Mouse (Mus musculus) CH12.LX (cell line): ENCODE measurements around the gene Fnbp1. TPM values are rescaled to one million over a fixed set of nuclear protein-coding genes. Genes with fewer than 3 reads are reported as not detected.

Experiments used
- DNase-seq: peaks from one replicate; pipeline ENCODE4 v3.0.0-alpha.2; 2013; ENCODE audit errors: extremely low read depth
- H3K27ac ChIP-seq: 2 replicates; pipeline ENCODE4 v1.5.1; 2012; ENCODE audit warnings: low read depth, mild to moderate bottlenecking, control low read depth, moderate library complexity; ENCODE audit not compliant: insufficient read depth
- H3K27me3 ChIP-seq: replicated peaks from 2 replicates; pipeline ENCODE3; 2012; ENCODE audit warnings: inconsistent platforms
- H3K36me3 ChIP-seq, 2 experiments: replicated peaks in 1 of 2; 2 replicates each; pipeline versions ENCODE3 to v1.6.1; 2012; ENCODE audit warnings: inconsistent platforms in 1 of 2, low read length in 1 of 2, mild to moderate bottlenecking in 1 of 2, mixed read lengths in 1 of 2, moderate library complexity in 1 of 2; ENCODE audit not compliant: control insufficient read depth in 1 of 2, insufficient read depth in 1 of 2
- H3K4me1 ChIP-seq, 2 experiments: 2 replicates each; pipeline ENCODE4 v1.6.1; 2012; ENCODE audit warnings: inconsistent platforms in 1 of 2, moderate library complexity in 1 of 2; ENCODE audit not compliant: insufficient read depth in 2 of 2, control insufficient read depth in 1 of 2
- H3K4me2 ChIP-seq: 2 replicates; pipeline ENCODE4 v1.6.1; 2012; ENCODE audit warnings: low read depth, mild to moderate bottlenecking, control low read depth; ENCODE audit not compliant: poor library complexity, insufficient read depth, severe bottlenecking
- H3K4me3 ChIP-seq, 3 experiments: fragments of 150-350 bp in 1 of 3; sonication (generic) in 1 of 3; replicated peaks in 1 of 3; 2 replicates each; pipeline versions ENCODE3 to v1.5.1; 2011 to 2012; ENCODE audit warnings: low read depth in 2 of 3, low read length in 2 of 3, mild to moderate bottlenecking in 2 of 3, moderate library complexity in 2 of 3, control low read depth in 1 of 3, improper control_type of control experiment in 1 of 3, inconsistent platforms in 1 of 3, mixed read lengths in 1 of 3; ENCODE audit not compliant: poor library complexity in 1 of 3
- H3K79me2 ChIP-seq: replicated peaks from 2 replicates; pipeline ENCODE4 v1.6.1; 2012; ENCODE audit warnings: mild to moderate bottlenecking, moderate library complexity; ENCODE audit not compliant: control insufficient read depth, poor library complexity, insufficient read depth, severe bottlenecking; ENCODE audit errors: extremely low read depth
- H3K9ac ChIP-seq: 2 replicates; pipeline ENCODE4 v1.6.1; 2012; ENCODE audit warnings: low read depth, mild to moderate bottlenecking, control low read depth, moderate library complexity; ENCODE audit not compliant: insufficient read depth
- H3K9me3 ChIP-seq: replicated peaks from 2 replicates; pipeline ENCODE3; 2012; ENCODE audit warnings: low read length, inconsistent platforms, mixed read lengths
- BHLHE40 ChIP-seq: IDR thresholded peaks from 2 replicates; pipeline ENCODE4 v1.6.1; 2011; ENCODE audit warnings: mild to moderate bottlenecking, low read depth, low read length, improper control_type of control experiment
- CHD2 ChIP-seq: IDR thresholded peaks from 2 replicates; pipeline ENCODE4 v1.6.1; 2011; ENCODE audit warnings: low read length, improper control_type of control experiment
- CTCF ChIP-seq, 2 experiments: IDR thresholded peaks in 1 of 2; conservative IDR thresholded peaks in 1 of 2; 2 replicates each; pipeline ENCODE4 v1.5.1; 2011 to 2012; ENCODE audit warnings: low read depth in 2 of 2, low read length in 2 of 2, improper control_type of control experiment in 1 of 2, inconsistent platforms in 1 of 2, mild to moderate bottlenecking in 1 of 2, moderate library complexity in 1 of 2
- E2F4 ChIP-seq: IDR thresholded peaks from 2 replicates; pipeline ENCODE4 v1.6.1; 2011; ENCODE audit warnings: low read depth, low read length, improper control_type of control experiment; ENCODE audit not compliant: insufficient replicate concordance
- ELF1 ChIP-seq: IDR thresholded peaks from 2 replicates; pipeline ENCODE4 v1.6.1; 2014; ENCODE audit warnings: low read depth, mild to moderate bottlenecking, inconsistent platforms, low read length, improper control_type of control experiment
- EP300 ChIP-seq: IDR thresholded peaks from 2 replicates; pipeline ENCODE4 v1.6.1; 2011; ENCODE audit warnings: low read length, improper control_type of control experiment
- JUN ChIP-seq: IDR thresholded peaks from 2 replicates; pipeline ENCODE4 v1.6.1; 2011; ENCODE audit warnings: low read depth, mild to moderate bottlenecking, low read length, improper control_type of control experiment, moderate library complexity; ENCODE audit not compliant: insufficient read depth
- MAX ChIP-seq: IDR thresholded peaks from 2 replicates; pipeline ENCODE4 v1.6.1; 2011; ENCODE audit warnings: low read length, improper control_type of control experiment
- MAZ ChIP-seq: IDR thresholded peaks from 2 replicates; pipeline ENCODE4 v1.6.1; 2012; ENCODE audit warnings: low read depth, mild to moderate bottlenecking, inconsistent platforms, low read length, improper control_type of control experiment, moderate library complexity
- MXI1 ChIP-seq: IDR thresholded peaks from 2 replicates; pipeline ENCODE4 v1.6.1; 2011; ENCODE audit warnings: mild to moderate bottlenecking, low read depth, low read length, improper control_type of control experiment
- MYC ChIP-seq: IDR thresholded peaks from 2 replicates; pipeline ENCODE4 v1.6.1; 2011; ENCODE audit warnings: low read depth, mild to moderate bottlenecking, improper control_type of control experiment, low read length
- NELFE ChIP-seq: IDR thresholded peaks from 2 replicates; pipeline ENCODE4 v1.6.1; 2011; ENCODE audit warnings: low read depth, low read length, improper control_type of control experiment
- POLR2A ChIP-seq: IDR thresholded peaks from 2 replicates; pipeline ENCODE4 v1.6.1; 2011; ENCODE audit warnings: low read depth, mild to moderate bottlenecking, improper control_type of control experiment, low read length
- POLR2AphosphoS2 ChIP-seq: IDR thresholded peaks from 2 replicates; pipeline ENCODE4 v1.6.1; 2011; ENCODE audit warnings: low read depth, low read length, improper control_type of control experiment
- RAD21 ChIP-seq: IDR thresholded peaks from 2 replicates; pipeline ENCODE4 v1.6.1; 2011; ENCODE audit warnings: low read depth, mild to moderate bottlenecking, low read length, improper control_type of control experiment, moderate library complexity
- SIN3A ChIP-seq: IDR thresholded peaks from 2 replicates; pipeline ENCODE4 v1.6.1; 2012; ENCODE audit warnings: low read length, improper control_type of control experiment, inconsistent platforms
- SMC3 ChIP-seq: IDR thresholded peaks from 2 replicates; pipeline ENCODE4 v1.6.1; 2011; ENCODE audit warnings: low read depth, low read length, improper control_type of control experiment
- TCF12 ChIP-seq: IDR thresholded peaks from 2 replicates; pipeline ENCODE4 v1.6.1; 2014; ENCODE audit warnings: low read depth, mild to moderate bottlenecking, inconsistent platforms, low read length, improper control_type of control experiment
- UBTF ChIP-seq: IDR thresholded peaks from 2 replicates; pipeline ENCODE4 v1.6.1; 2012; ENCODE audit warnings: low read depth, mild to moderate bottlenecking, inconsistent platforms, low read length, improper control_type of control experiment, moderate library complexity
- USF1 ChIP-seq: IDR thresholded peaks from 2 replicates; pipeline ENCODE4 v1.6.1; 2014; ENCODE audit warnings: low read depth, mild to moderate bottlenecking, inconsistent platforms, low read length, improper control_type of control experiment
- USF2 ChIP-seq: conservative IDR thresholded peaks from 2 replicates; pipeline ENCODE4 v1.6.1; 2011; ENCODE audit warnings: low read depth, low read length, improper control_type of control experiment
- ZC3H11A ChIP-seq: IDR thresholded peaks from 2 replicates; pipeline ENCODE4 v1.6.1; 2012; ENCODE audit warnings: low read depth, mild to moderate bottlenecking, inconsistent platforms, low read length, improper control_type of control experiment
- ZMIZ1 ChIP-seq: IDR thresholded peaks from 2 replicates; pipeline ENCODE4 v1.6.1; 2012; ENCODE audit warnings: low read depth, mild to moderate bottlenecking, inconsistent platforms, low read length, improper control_type of control experiment
- dilution Hi-C: fragments of 300-500 bp; cut with MboI; formaldehyde crosslinking; loops from 2 replicates; pipeline ENCODE4 v1.14.3; 2020; ENCODE audit warnings: low sequenced_read_pairs; ENCODE audit not compliant: extremely low pct_unique_long_range_greater_than_20kb, extremely low pct_ligation_motif_present
- in situ Hi-C: fragments of 300-500 bp; cut with MboI; formaldehyde crosslinking; loops from 3 replicates; pipeline ENCODE4 v1.14.3; 2019; ENCODE audit warnings: low sequenced_read_pairs, low pct_ligation_motif_present, low pct_unique_long_range_greater_than_20kb, mixed read lengths
- polyA plus RNA-seq: library from polyadenylated mRNA; unstranded; fragments of >175 nt; gene quantifications from 2 replicates; pipeline ENCODE4 v1.2.1, GENCODE M21; 2012; ENCODE audit warnings: low read depth; ENCODE audit not compliant: insufficient read length
- total RNA-seq, 2 experiments: library from RNA; depleted of rRNA; stranded (reverse); fragments of 300-350 nt in 1 of 2; fragments of >200 nt in 1 of 2; gene quantifications; 2 replicates each; pipeline ENCODE4 v1.2.3; 2012 to 2014

Fnbp1 gene
- total and polyA plus RNA-seq, 3 experiments: 29.6 to 133 (median 50.5) TPM

DNA sequence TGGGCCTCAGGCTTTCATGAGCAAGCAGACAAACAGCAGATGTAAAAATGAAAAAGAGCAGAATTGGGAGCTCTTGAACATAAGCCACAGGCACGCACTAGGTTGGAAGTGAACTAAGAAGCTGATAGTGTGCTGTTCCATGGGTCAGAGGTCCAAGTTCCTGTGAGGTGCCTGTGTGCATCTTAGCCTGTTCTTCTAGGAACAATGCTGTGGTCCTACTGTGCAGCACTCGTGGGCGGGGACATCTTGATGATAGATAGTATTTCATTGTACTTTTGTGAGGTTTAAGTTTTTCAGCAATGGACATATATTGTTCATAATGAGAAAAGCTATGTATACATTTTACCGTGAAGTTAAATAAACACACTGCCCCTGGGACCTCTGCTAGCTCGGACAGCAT lies 134.6 kb downstream of the Fnbp1 start:
- Histone ChIP-seq H3K4me3 (no peak overlapping the region), H3K79me2 (no peaks in the 10 kb centered on the region), H3K27me3 (no peaks in the 10 kb centered on the region), H3K27ac (no peak overlapping the region), H3K36me3 (peaks cover 68 to 93% of the 10 kb centered on the region in 2 experiments), H3K4me1 (peaks cover 7 to 26% of the 10 kb centered on the region in 2 experiments), H3K4me2 (no peak overlapping the region), H3K9ac (no peak overlapping the region), H3K9me3 (no peaks in the 10 kb centered on the region)
- in situ Hi-C loops (loop anchor here (25.0 kb wide), 1 partner anchor 280 kb away; no protein-coding TSS in a partner anchor), dilution Hi-C loops (no loop called here)
- no peak for TF ChIP-seq CTCF (conservative IDR thresholded peaks at IDR 0.05 in 1 of 2, IDR thresholded peaks at IDR 0.05 in 1 of 2; ENCODE audit: low read depth in 2 of 2, low read length in 2 of 2)
- TF ChIP-seq SMC3: no peak
- no peak for TF ChIP-seq RAD21
- no peak for TF ChIP-seq CHD2
- no peak for DNase-seq

DNA sequence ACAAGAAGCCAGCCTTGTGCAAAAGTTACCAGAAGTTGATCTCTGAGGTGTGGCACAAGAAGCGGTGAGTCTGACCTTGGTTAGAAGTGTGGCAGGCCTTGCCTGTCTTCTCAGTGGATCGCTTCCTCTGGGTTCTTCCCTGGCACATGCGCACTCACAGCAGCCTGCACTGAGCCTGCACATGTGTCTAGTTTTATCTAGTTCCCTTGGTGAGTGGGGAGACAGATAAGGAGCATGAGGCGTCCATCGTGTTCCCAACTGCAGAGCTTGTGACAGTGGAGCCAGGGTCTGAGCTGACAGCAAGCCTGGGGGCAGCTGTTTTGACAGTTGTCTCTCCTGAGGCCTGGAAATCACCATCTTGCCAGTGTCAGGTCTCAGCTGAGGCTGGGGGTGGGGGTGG lies 135.4 kb downstream of the Fnbp1 start:
- Histone ChIP-seq H3K4me2 (no peak overlapping the region), H3K4me3 (no peak overlapping the region), H3K9ac (no peak overlapping the region), H3K27me3 (no peaks in the 10 kb centered on the region), H3K4me1 (peaks cover 7 to 25% of the 10 kb centered on the region in 2 experiments), H3K9me3 (no peaks in the 10 kb centered on the region), H3K27ac (no peak overlapping the region), H3K79me2 (no peaks in the 10 kb centered on the region), H3K36me3 (peaks cover 67 to 93% of the 10 kb centered on the region in 2 experiments)
- in situ Hi-C loops (loop anchor here (25.0 kb wide), 1 partner anchor 281 kb away; no protein-coding TSS in a partner anchor), dilution Hi-C loops (no loop called here)
- TF ChIP-seq SIN3A (no peak), MXI1 (no peak), POLR2AphosphoS2 (no peak), ELF1 (no peak), POLR2A (no peak), TCF12 (no peak), MYC (no peak), UBTF (no peak), CHD2 (no peak), MAX (no peak), NELFE (no peak), ZMIZ1 (no peak)
- DNase-seq: no peak

GRCm38 (mm10) chr2:31005453-31005852 lies 136.4 kb downstream of the Fnbp1 start:
- peaks cover 57 to 85% of the 10 kb centered on the region in 2 experiments for H3K36me3 ChIP-seq
- no peak overlapping the region for H3K4me2 ChIP-seq
- no peak overlapping the region for H3K4me3 ChIP-seq
- no peaks in the 10 kb centered on the region for H3K27me3 ChIP-seq
- dilution Hi-C loops (no loop called here), in situ Hi-C loops (loop anchor here (25.0 kb wide), 1 partner anchor 282 kb away; no protein-coding TSS in a partner anchor)
- no peak for TF ChIP-seq ZC3H11A
- TF ChIP-seq CTCF (conservative IDR thresholded peaks at IDR 0.05 in 1 of 2, IDR thresholded peaks at IDR 0.05 in 1 of 2; ENCODE audit: low read depth in 2 of 2, low read length in 2 of 2): no peak
- no peak for TF ChIP-seq POLR2AphosphoS2
- TF ChIP-seq MAZ: no peak
- no peak for TF ChIP-seq ELF1
- no peak for TF ChIP-seq TCF12
- no peak for TF ChIP-seq BHLHE40
- no peak for TF ChIP-seq MXI1
- no peak for TF ChIP-seq E2F4
- TF ChIP-seq EP300: no peak
- TF ChIP-seq MYC: no peak
- no peak for TF ChIP-seq USF1
- TF ChIP-seq CHD2: no peak
- no peak for TF ChIP-seq JUN
- TF ChIP-seq USF2: no peak
- no peak for TF ChIP-seq NELFE
- no peaks in the 10 kb centered on the region for H3K79me2 ChIP-seq
- peaks cover 7 to 25% of the 10 kb centered on the region in 2 experiments for H3K4me1 ChIP-seq
- no peak for DNase-seq
- no peak overlapping the region for H3K9ac ChIP-seq
- H3K27ac ChIP-seq: no peak overlapping the region
- H3K9me3 ChIP-seq: no peaks in the 10 kb centered on the region
